Mouse (Mus musculus) lung, postnatal 14 days (tissue): ENCODE data around the gene Angptl6.

Experiments
- DNase-seq: peaks from one replicate; pipeline ENCODE4 v3.0.0; 2021

The Angptl6 gene

DNA sequence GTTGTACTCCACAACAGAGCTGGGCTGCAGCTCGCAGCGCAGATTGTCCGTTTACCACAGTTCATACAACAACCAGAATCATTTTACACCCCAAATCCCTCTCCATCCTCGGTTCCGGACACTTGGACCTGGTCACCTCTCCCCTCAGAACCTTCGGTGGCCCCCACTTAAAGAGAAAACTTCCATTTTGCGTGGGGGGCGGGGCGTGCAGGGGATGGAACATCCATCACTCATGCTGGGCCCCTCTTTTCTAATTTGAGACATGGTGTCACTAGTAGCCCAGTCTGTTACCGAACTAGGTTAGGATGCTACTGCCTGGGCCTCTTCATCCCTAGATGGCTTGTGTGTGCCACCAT, 839 bp downstream of the Angptl6 start:
- no peak for DNase-seq

DNA sequence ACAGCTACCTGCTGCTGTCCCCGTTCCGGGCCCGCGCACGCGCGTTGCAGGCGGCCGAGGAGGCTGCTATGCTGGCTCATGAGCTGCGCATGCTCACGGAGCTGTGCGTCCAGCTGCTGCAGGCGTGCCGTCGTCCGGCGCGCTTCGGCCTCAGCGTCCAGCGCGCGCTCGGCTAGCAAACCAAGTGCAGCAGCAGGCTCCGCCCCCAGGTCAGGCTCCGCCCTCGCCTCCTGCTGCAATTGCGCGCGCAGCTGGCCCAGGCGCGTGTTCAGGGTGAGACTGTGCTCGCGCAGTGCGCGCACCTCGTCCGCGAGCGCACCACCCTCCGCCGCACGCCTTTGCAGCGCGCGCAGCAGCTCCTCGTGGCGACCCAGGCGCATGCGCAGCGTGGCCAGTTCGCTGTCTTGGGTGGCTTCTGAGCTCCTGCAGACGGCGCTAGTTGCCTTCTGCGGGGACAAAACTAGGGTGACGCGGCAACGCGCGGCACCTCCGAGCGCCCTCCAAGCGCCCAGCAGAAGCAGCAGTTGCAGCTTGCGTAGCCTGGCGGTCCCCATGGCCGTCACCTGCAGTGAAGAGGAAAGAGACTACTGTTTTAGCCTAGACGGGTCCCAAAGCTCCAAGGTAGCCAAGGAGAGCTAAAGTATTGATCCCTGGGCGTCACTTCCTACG, 1.4 kb downstream of the Angptl6 start:
- DNase-seq = peak; percentile 100

DNA sequence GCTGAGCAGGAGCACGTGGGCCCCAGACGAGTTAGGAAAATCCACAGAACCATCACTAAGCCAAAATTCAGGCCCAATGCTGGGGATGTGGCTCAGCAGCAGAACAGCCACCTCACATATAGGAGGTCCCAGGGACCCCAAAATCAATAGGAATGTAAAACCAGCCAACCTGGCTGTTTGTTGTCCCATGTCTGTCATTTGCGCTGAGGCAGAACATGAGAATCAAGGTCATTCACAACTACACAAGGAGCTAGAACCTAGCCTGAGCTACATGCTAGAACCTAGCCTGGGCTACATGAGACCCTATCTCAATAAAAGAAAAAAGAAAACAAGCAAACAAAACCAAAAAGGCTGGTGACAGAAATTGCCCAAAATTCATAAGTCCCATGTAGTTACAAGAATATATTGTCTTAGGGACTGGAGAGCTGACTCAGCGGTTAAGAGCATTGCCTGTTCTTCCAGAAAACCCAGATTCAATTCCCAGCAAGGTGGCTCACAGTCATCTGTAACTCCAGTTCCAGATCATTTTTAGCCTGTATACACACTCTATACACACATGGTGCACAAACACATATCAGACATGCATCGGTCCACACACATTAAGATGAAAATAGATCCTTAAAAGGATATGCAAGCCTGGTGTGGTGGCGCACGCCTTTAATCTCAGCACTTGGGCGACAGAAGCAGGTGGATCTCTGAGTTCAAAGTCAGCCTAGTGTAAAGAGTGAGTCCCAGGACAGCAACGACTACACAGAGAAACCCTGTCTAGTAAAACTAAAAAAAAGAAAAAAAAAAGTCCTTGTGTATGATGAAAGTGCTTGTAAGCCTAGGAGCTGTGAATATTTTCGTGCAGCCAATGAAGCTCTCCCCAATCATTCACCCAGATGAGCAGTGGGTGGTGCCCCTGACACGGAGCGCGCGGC, 2.1 kb downstream of the Angptl6 start:
- no peak for DNase-seq

DNA sequence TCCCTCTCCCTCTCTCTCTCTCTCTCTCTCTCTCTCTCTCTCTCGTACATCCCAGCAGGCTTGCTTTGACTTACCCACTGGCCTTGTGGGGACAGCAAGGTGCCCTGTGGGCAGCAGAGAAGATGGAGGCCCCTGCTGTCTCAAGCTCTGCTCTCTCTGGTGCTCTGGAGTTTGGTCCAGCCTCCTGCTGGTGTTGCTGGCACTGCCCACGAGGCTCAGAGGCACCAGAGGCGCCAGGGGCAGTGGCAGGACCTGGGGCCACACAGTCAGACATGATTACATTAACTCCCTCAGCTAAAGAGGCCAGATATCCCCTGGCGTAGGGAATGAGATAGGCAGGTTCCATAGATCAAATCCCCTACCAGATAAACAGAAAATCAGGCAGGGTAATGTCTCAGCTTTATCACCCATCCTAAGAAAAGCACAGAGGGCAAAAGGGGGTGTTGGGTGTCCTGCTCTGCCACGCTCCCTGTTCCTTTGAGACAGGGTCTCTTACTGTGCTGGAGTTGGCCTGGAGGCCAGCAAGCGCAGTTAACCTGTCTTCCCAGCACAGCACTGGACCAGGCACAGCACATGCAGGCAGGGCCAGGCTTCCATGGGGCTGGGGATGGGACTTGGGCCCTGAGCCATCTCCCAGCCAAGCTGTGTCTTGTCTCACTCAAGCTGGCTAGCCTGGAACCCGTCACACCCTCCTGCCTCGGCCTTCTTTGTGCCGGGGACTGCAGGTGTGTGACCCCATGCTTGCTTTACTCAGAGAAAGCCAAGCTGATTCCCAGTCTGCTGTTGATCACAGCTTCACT, 3.0 kb downstream of the Angptl6 start:
- DNase-seq = no peak

DNA sequence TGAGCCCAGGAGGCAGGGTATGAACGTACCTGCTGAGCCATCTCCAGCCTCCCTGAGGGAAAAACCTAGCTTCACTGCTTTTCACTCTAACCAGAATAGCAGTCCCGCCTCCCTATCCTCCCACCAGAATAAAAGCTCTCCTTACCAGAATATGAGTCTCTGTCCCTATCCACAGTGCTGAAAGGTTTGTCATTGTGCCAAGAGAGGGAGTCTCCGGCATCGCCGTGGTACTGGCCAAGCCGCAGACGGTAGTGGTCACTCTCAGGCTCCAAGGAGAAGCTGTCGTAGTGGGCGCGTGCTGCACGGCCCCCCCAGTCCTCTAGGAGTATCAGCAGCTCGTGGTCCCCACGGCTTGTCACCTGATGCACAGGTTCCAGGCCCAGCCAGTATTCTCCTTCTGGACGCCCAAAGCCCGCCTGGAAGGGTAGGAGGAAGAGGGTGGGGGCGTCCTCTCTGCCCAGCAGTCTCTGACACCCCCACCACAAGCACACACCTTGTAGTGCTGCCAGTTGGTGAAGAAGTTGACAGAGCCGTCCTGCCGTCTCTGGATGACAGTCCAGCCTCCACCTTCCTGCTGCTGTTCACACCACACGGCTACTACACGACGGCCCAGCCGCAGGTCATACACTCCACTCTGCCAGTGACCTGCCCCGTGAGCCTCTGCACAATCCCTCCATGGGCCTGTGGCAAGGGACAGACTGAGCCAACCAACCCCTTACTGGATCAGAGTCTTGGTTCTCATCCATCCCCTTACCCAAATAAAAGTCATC, 4.3 kb downstream of the Angptl6 start:
- no peak for DNase-seq

DNA sequence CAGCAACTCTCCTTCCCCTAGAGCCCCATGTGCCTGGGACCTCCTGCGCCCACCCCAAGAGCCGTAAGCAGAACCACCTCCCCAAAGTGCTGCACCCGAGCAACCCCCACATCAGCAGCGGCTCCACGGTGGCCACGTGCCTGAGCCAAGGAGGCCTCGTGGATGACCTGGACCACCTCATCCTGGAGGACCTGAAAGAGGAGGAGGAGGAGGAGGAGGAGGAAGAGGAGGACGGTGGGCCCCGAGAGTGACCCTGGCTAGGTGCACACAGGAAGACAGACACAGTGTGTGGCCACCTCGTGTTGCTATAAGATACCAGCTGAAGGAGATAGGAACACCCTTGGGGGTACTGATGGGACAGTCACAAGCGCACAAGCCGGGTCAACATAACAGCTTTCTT, 6.0 kb downstream of the Angptl6 start:
- DNase-seq = no peak

DNA sequence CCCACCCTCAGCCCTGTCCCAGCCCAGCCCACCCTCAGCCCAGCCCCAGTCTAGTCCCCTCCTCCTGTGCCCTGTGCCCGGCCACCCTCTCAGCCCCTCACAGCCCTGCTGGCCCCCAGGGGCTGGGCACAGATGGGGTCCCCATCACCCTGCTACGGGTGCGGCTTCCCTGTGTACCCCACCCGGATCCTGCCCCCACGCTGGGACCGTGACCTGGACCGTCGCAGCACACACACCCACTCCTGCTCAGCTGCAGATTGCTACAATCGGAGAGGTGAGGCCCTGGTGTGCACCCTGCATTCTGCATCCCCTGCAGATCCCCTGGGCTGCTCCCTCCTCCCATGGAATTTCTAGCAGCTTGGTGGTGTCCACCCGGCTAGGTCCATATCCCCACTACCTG, 6.5 kb downstream of the Angptl6 start:
- no peak for DNase-seq

DNA sequence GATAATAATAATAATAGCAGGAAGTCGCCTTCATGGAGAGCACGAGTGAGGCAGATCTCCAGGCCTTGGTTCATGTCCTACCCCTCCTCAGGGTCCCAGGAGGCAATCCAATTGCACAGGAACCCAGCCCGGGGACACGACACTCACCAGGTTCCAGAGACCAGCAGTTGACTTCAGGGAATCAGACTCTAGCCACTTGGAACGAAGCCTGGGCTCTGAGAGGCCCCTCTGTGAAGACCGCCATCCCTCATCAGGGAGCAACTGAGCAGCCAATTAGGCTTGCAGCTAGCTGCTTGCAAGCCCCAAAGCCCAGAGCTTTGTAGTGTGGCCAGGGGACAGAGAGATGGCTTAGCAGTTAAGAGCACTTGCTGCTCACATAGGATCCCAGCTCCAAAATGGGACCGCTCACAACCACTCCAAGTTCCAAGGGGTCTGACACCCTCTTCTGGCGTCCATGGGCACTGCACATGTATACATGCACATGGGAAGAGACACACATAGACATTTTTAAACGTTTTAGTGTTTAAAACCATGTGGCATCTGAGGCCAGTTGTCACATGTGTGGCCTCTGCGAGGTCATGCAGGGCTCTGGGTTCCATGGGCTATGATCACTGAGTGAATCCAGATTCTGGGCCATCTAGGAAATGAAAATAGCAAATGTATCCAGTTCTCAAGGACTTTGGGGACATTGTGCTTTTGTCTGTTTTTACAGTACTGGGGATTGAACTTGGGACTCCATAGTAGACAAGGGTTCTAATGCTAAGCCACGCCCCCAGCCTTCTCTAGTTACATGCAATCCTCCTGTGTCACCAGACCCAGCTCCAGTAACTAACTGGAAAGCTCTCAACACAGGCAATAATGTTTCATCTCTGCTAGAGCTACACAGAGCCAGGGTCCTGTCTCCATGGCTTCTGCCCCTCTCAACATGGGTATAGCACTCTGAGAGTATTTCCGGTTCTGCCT, 9.0 kb downstream of the Angptl6 start:
- no peak for DNase-seq

DNA sequence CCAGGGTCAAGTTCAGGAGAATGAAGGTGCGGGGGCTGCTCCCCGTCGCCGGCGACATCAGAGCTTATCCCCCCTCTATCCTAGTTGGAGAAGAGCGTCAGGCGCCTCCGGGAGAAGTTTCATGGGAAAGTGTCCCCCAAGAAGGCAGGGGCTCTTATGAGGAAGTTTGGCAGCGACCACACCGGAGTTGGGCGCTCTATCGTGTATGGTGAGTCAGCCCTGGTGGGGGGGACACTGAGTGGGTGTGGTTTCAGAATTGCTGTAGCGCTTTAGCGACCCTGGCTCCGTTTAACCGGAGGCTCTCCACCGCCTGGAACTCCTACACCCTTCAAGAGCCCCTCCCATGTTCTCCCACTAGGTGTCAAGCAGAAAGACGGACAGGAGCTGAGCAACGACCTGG, 10.3 kb downstream of the Angptl6 start:
- DNase-seq = no peak

DNA sequence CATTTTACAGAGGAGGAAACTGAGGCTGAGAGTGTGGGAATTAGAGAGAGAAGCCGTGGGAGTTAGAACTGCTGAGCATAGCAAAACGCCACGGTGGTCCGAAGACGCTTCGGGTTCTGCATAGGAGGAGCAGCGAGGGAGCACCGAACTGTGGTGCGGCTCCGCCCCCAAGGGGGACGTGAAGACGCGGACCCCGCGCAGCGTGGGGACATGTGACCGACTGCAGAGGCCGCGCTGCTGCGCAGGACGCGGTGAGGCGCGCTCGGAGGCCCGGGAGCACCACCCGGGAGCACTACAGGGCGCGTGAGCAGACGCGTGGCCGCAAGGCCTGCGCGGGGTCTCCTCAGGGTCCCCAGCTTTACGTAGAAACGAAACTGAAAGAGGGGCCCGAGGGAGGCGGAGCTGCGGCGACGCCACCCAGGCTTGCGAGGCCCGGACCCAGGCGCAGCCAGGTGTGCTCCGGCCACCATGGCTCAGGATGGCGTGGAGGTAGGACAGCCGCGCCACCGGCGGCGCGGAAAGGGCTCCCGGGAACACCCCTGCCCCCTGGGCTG, 11.0 kb downstream of the Angptl6 start, which contains the start of gene A230050P20Rik:
A230050P20Rik (plus strand) TSS at position 195 of the 554 bp plus-strand sequence.
- peak; percentile 59 for DNase-seq

DNA sequence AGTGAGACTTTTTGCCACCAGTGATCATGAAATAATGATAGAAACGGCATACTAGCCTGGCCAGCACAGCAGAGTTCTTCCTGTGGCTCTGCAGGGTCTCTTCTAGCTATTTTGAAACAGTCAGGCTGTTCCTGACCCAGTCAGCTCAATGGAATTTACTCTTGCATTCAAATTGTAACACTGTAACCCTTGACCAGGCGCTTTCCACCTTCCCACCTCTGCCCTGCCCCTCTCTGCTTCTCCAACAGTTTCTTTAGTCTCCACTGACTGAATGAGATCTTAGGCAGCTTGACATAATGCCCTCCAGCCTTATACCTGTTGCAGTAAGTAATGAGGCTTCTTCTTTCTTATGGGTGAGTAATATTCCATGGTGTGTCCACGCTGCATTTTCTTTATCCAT, 12.6 kb downstream of the Angptl6 start:
- no peak for DNase-seq

DNA sequence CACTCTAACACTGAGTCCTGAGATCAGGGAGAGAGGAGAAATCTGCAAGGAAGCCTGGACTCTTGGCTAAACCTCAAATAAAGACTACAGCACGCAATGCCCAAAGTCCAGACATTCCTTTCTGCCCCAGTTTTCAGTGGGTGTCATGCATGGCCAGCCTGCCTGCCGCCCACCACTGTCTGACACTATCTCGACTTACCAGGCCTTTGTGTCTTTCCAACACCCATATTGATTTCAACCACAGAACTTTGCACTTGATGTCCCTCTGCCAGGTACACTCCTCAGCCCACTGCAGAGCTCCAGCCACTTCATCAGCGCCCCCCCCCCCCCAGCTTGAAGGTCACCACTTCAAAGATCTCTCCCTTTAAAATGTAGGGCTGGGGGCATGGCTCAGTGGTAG, 17.3 kb downstream of the Angptl6 start:
- no peak for DNase-seq

DNA sequence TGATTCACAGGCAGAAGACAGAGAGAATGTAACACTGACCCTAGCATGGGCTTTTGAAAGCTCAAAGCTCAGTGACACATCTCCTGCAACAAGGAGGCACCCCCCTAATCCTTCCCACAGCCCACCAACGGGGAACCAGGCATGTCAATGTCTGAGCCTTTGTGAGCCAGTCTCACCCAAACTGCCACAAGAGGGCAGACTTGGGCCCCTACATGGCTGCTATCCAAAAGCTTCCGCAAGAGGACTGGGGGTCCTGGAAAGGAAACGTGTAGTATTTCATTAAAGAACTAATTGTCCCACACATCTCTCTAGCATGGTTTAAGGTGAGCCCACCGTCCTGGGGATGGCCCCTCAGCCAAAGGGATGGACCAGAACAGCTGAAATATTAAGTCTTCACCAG, 17.7 kb downstream of the Angptl6 start:
- peak; percentile 46 for DNase-seq

DNA sequence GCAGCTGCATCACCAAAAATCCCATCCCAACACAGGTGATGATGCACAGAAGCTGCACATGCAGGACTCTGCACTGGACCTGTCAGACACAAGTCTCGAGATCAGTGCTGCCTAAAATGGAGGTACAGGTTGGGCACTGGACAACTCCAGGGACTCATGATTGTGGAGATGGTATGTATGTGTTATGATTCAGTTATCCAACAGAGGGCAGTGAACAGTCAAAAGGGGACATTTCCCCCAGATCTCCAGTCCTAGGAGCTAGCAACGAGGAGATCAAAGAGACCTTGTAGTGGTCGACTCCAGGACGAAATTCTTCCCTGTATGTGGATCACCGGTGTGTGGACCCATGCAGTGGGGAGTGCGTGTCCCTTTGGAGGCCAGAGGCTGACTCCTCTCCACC, 19.6 kb downstream of the Angptl6 start:
- no peak for DNase-seq

DNA sequence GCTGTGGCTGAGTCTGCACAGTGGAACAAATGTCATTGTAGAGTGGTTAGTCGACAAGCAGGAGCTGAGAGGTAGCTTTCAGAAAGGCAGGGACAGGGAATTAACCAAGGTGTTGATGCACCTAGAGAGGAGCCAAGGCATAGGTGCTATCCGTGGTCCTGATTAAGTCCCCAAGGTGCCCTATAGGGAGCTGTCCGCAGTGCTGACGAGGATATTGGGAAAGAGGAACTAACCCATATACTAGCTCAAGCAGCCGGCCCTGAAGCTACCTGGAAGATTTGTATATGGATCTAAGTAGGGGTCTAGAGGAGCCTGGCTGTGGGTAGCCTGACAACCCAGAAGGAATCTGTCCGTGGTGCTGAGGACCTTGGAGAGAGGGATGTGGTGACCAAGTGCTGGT, 22.4 kb downstream of the Angptl6 start:
- DNase-seq = peak; percentile 62

DNA sequence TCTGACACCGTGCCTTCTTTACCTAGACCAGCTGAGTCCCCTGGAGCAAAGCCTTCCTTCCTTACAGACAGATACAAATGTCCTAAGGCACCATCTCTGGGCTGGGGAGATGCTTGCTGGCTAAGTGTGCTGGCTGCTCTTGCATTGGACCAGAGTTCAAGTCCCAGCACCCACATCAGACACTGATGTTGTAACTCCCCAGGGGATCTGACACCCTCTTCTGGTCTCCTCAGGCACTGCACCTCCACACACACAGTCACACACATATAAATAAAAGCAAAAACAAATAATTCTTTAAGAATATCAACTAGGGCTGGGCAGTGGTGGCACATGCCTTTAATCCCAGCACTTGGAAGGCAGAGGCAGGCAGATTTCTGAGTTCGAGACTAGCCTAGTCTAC, 29.3 kb downstream of the Angptl6 start:
- DNase-seq = no peak

DNA sequence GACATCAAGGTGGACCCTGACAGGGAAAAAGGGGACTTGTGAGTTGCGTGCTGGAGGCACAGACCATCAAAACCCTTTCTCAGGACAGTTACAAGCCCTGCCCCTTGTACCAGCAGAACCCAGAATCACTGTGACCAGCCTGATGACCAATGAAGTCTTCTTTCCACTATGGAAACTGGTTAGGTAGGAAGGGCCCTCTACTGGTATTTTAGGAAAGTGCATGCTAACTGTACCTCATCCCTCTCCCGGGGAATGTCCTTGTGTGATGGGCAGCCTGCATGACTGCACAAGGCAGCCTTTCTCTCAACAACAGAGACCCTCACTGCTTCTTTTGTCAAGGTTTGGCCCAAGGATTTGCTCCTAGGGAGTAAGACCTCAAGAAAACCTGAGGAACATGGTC, 36.9 kb downstream of the Angptl6 start:
- DNase-seq = peak; percentile 19

DNA sequence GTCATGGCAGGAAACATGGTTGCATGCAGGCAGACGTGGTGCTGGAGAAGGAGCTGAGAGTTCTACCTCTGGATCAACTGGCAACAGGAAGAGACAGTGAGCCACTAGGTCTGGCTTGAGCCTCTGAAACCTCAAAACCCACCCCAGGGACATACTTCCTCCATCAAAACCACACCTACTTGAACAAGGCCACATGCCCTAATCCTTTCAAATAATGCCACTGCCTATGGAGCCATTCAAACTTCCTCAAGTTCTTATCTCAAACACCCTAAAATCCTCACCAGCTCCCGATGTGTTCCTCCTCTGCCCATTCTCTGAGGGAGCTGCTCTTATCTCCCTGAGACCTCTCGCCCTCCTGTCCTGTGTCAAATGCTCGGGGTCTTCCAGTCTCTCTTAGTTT, 37.3 kb downstream of the Angptl6 start:
- no peak for DNase-seq

DNA sequence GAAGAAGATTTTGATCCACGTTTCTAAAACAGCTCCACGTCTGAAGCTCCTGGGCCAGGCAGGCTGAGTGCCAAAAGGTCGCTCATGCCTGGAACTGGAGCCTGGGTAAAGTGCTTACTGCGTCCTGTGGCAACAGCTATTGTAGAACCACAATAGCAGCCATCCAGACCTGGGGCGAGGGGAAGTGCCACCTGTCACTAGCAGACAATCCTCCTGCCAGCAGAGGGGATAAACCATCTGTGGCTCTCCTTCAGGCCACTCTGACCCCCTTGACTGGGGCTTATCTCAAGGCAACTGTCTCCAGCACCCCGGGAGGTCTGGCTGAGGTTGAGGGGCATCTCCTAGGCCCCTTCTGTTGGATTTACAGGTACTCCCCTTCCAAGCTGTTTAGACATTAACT, 40.6 kb downstream of the Angptl6 start:
- no peak for DNase-seq

DNA sequence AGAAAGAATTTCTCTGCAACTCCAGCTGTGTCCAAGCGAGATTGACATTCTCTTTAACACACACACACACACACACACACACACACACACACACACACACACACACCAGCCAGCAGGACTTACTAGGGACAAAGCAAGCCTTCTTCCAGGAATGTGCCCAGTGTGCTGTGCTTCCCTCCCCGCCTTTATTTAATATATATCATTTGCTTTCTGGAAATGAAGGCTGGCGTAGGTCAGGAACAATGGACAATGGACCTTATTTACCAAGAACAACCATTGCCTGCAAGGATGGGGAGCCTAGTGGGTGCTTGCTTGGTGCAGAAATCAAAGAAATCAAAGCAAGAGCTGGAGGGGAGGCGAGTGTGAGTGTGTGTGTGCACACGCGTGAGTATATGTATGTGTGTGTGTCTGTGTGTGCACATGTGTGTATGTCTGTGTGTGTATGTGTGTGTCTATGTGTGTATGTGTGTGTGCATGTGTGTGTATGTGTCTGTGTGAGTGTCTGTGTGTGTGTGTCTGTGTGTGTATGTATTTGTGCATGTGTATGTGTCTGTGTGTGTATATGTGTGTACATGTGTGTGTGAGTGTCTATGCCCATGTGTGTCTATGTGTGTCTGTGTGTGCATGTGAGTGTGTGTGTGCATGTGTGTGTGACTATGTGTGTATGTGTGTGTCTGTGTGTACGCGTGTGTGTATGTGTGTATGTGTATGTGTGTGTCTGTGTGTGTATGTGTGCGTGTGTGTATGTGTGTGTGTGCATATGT, 42.2 kb downstream of the Angptl6 start:
- DNase-seq = no peak
